Mouse (Mus musculus) gastrocnemius, postnatal 25 days (tissue): ENCODE results near the gene Igsf21. TPM values are rescaled to one million over a fixed set of nuclear protein-coding genes. Genes with fewer than 3 reads are reported as not detected.

ENCODE experiments used
- DNase-seq: peaks from one replicate; pipeline ENCODE4 v3.0.0; 2022
- total RNA-seq, 2 experiments: library from RNA; stranded (reverse); gene quantifications; 1 replicate in 1 of 2; 2 replicates in 1 of 2; pipeline ENCODE4 v1.2.3; 2021

The Igsf21 gene
- total RNA-seq, 2 experiments from 2014 or later: 0.13 TPM; not detected in 1

- no peak for DNase-seq
Observed at GRCm38 (mm10) chr4:140235361-140236153, 11.0 kb downstream of the Igsf21 start.

- DNase-seq: no peak
Observed at GRCm38 (mm10) chr4:140234412-140235205, 12.0 kb downstream of the Igsf21 start.

- no peak for DNase-seq
Observed at GRCm38 (mm10) chr4:140227837-140228236, 18.7 kb downstream of the Igsf21 start.

- DNase-seq: no peak
Observed at GRCm38 (mm10) chr4:140225204-140225603, 21.4 kb downstream of the Igsf21 start.

- no peak for DNase-seq
Observed at GRCm38 (mm10) chr4:140224451-140224850, 22.1 kb downstream of the Igsf21 start.

GRCm38 (mm10) chr4:140223067-140223466, 23.5 kb downstream of the Igsf21 start:
- DNase-seq: no peak

GRCm38 (mm10) chr4:140220326-140221093, 26.1 kb downstream of the Igsf21 start:
- DNase-seq: no peak

- DNase-seq: no peak
Observed at GRCm38 (mm10) chr4:140218853-140219852, 27.4 kb downstream of the Igsf21 start.

- DNase-seq: no peak
Observed at GRCm38 (mm10) chr4:140218384-140218783, 28.2 kb downstream of the Igsf21 start.

GRCm38 (mm10) chr4:140217934-140218333, 28.6 kb downstream of the Igsf21 start:
- no peak for DNase-seq

GRCm38 (mm10) chr4:140216096-140216495, 30.5 kb downstream of the Igsf21 start:
- no peak for DNase-seq

GRCm38 (mm10) chr4:140215205-140215604, 31.4 kb downstream of the Igsf21 start:
- DNase-seq: no peak

GRCm38 (mm10) chr4:140214406-140214805, 32.2 kb downstream of the Igsf21 start:
- DNase-seq: no peak

GRCm38 (mm10) chr4:140210129-140210890, 36.3 kb downstream of the Igsf21 start:
- no peak for DNase-seq

- DNase-seq: peak; percentile 40
Observed at GRCm38 (mm10) chr4:140205811-140206231, 40.8 kb downstream of the Igsf21 start.

- DNase-seq: no peak
Observed at GRCm38 (mm10) chr4:140204775-140205174, 41.8 kb downstream of the Igsf21 start.

- DNase-seq: no peak
Observed at GRCm38 (mm10) chr4:140203696-140204272, 42.8 kb downstream of the Igsf21 start.

- DNase-seq: no peak
Observed at GRCm38 (mm10) chr4:140202196-140202595, 44.4 kb downstream of the Igsf21 start.

GRCm38 (mm10) chr4:140200296-140200695, 46.3 kb downstream of the Igsf21 start:
- no peak for DNase-seq

GRCm38 (mm10) chr4:140196717-140197116, 49.9 kb downstream of the Igsf21 start:
- no peak for DNase-seq
